Mouse (Mus musculus) gastrocnemius, postnatal 14 days (tissue): ENCODE measurements around the gene Prx. TPM values are rescaled to one million over a fixed set of nuclear protein-coding genes. Genes with fewer than 3 reads are reported as not detected.

Source experiments
- DNase-seq: peaks from one replicate; pipeline ENCODE4 v3.0.0; 2021; ENCODE audit warnings: mixed read lengths
- intact Hi-C: fragments of 180-260 bp; cut with DNase I; formaldehyde crosslinking; loops from one replicate; pipeline ENCODE4 v1.15.1; 2025; ENCODE audit warnings: low total_unique reads
- total RNA-seq, 2 experiments: library from RNA; stranded (reverse); gene quantifications; 2 replicates each; pipeline ENCODE4 v1.2.3; 2021

Gene Prx
- total RNA-seq, 2 experiments from 2014 or later, result 11.2 to 48.8 TPM

GRCm38 (mm10) chr7:27508648-27509005 lies 9.5 kb downstream of the Prx start:
- peak; percentile 63 for DNase-seq
- intact Hi-C loops, result no loop called here

DNA sequence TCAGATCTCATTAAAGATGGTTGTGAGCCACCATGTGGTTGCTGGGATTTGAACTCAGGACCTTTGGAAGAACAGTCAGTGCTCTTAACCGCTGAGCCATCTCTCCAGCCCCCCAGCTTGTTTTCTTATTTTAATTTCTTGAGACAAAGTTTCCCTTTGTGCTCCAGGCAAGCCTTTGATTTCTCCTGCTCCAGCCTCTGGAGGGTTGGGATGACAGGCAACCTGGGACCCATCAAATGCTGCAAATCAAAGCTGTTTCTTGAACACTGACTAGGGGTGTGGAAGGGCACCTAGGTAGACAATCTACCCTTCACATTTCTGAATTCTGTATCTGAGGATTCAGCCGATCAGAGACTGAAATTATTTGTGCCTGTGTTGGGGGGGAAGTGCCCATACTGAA lies 11.7 kb downstream of the Prx start:
- intact Hi-C loops, result no loop called here

GRCm38 (mm10) chr7:27514961-27515360 lies 15.8 kb downstream of the Prx start:
- DNase-seq, result no peak
- intact Hi-C loops, result no loop called here

More for the DNA sequence above, 11.7 kb downstream of the Prx start:
- no peak for DNase-seq

- intact Hi-C loops, result no loop called here
- no peak for DNase-seq
Observed at GRCm38 (mm10) chr7:27518314-27518713, 19.2 kb downstream of the Prx start.

DNA sequence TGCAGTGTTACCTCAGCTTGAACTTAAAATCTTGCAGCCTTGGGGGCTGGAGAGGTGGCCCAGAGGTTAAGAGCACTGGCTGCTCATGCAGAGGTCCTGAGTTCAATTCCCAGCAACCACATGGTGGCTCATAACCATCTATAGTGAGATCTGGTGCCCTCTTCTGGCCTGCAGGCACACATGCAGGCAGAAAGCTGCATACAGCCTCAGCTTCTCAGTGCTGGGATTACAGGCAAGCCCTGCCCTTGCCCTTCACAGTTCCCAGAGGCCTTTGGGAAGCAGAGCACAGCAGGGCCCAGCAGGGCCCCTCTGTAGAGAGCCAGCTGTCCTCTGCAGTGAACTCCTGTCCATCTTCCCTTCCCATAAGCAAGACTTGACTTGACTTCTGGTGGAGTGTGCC lies 21.0 kb downstream of the Prx start:
- DNase-seq, result no peak
- intact Hi-C loops, result loop anchor here (10.0 kb wide), 2 partner anchors 45 to 95 kb away; partner anchors contain the start of gene Sertad3

- intact Hi-C loops, result loop anchor here (10.0 kb wide), 2 partner anchors 46 to 96 kb away; partner anchors contain the start of gene Sertad3
- no peak for DNase-seq
Observed at GRCm38 (mm10) chr7:27520599-27520998, 21.5 kb downstream of the Prx start.

GRCm38 (mm10) chr7:27522967-27523366 lies 23.8 kb downstream of the Prx start, which contains the start of gene Hipk4:
Hipk4 (plus strand) TSS chr7:27523267.
- intact Hi-C loops, result loop anchor here (10.0 kb wide), 2 partner anchors 48 to 98 kb away; partner anchors contain the start of gene Sertad3
- no peak for DNase-seq

DNA sequence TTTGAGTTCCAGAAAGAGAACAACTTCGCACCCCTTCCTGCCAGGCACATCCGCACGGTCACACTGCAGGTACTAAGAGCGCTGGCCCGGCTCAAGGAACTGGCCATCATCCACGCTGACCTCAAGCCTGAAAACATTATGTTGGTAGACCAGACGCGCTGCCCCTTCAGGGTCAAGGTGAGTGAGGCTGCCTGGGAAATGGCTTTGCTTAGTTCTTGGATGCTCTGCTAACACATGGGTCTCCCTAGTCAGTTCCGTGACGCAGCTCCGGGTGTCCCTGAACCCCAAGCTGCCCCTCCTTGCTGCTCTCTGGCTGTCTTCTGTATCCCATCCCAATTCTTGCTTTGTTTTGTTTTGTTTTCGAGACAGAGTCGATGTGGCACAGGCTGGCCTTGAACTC lies 24.7 kb downstream of the Prx start:
- DNase-seq, result no peak
- intact Hi-C loops, result loop anchor here (10.0 kb wide), 2 partner anchors 49 to 99 kb away; partner anchors contain the start of gene Sertad3

- intact Hi-C loops, result loop anchor here (5.0 to 10.0 kb wide), 3 partner anchors 51 to 189 kb away; partner anchors contain the start of genes Ltbp4 and Sertad3
- DNase-seq, result peak; percentile 76
Observed at GRCm38 (mm10) chr7:27526039-27526827, 27.1 kb downstream of the Prx start.

DNA sequence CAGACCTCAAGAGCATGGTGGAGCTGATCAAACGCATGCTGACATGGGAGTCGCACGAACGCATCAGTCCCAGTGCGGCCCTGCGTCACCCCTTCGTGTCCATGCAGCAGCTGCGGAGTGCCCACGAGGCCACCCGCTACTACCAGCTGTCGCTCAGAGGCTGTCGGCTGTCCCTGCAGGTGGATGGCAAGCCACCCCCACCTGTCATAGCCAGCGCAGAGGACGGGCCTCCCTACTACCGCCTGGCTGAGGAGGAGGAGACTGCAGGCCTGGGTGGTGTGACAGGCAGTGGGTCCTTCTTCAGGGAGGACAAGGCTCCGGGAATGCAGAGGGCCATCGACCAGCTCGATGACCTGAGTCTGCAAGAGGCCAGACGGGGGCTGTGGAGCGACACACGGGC lies 29.9 kb downstream of the Prx start:
- no peak for DNase-seq
- intact Hi-C loops, result loop anchor here (5.0 to 10.0 kb wide), 3 partner anchors 54 to 192 kb away; partner anchors contain the start of genes Ltbp4 and Sertad3

GRCm38 (mm10) chr7:27530937-27531336 lies 31.8 kb downstream of the Prx start:
- intact Hi-C loops, result no loop called here
- DNase-seq, result no peak

GRCm38 (mm10) chr7:27531707-27532106 lies 32.6 kb downstream of the Prx start:
- intact Hi-C loops, result no loop called here
- DNase-seq, result no peak

- DNase-seq, result no peak
- intact Hi-C loops, result no loop called here
Observed at GRCm38 (mm10) chr7:27532480-27533050, 33.4 kb downstream of the Prx start.

DNA sequence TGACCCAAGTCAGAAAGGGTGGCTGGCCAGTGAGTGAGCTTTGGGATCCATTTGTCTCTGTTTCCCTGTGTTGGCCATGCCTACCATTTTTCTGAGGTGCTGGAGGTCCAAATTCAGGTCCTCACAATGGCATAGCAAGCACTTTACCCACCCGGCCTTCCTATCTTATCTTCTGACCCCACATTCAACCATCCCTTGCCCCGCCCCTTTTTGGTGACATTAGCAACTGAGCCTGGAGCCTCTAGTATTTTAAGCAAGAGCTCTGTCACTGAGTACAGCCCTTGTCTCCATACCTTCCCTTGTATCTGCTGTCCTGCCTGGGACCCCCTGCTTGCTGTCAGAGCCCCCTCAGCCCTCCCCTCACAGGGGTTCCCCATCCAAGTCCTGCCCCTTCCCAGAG lies 36.3 kb downstream of the Prx start:
- intact Hi-C loops, result no loop called here
- DNase-seq, result no peak

DNA sequence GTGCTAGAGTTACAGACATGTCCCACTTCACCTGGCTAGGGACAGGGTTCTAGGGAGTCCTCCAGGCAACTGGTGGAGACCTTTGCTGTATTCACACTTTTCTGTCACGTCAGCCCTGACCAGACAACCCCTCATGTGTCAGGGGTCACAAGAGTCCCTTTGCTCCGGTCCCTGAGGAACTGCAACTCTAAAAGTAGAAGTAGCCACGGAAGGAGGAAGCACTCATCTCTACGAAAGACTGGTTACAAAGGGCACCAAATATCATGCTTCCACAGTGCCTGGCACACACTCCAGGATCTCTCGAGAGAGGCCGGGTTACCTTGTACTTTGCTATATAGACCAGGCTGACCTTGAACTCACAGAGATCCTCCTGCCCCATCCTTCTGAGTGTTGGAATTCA lies 37.5 kb downstream of the Prx start:
- intact Hi-C loops, result no loop called here

DNA sequence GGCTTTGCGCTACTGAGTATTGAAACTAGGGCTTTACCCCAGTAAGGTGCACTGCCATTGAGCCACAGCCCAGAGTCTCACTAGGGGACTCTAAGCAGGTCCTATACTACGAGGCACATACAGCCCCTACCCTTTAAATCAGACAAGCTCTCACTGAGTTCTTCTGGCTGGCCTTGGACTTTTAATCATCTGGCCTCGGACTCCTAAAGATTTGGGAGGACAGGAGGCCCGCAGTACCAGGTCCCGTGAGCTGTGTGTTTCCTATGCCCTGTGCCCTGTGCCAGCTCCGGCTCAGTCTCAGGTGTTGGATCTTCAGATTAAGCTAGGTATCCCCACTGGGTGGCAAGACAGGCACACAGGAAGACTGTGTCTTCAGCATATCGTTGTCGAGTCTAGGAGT lies 38.9 kb downstream of the Prx start:
- no peak for DNase-seq
- intact Hi-C loops, result no loop called here

More for the DNA sequence above, 37.5 kb downstream of the Prx start:
- no peak for DNase-seq

DNA sequence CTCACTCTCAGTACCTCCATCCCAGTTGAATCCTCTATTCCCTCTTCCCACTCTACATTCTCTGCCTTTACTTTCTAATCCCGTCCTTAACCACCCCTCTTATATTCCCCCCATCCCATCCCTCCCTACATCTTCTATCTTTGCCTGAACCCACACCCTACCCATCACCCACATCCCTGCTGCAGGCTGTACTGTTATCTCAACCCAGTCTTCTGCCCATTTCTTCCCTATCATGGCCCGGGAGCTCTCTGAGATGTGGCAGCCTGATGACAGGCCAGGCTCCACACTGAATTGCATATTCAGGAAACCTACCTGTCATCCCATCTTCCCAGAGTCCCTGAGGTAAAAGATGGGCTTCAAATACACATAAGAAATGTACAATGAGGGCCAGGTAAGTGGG lies 39.7 kb downstream of the Prx start:
- intact Hi-C loops, result no loop called here
- no peak for DNase-seq

DNA sequence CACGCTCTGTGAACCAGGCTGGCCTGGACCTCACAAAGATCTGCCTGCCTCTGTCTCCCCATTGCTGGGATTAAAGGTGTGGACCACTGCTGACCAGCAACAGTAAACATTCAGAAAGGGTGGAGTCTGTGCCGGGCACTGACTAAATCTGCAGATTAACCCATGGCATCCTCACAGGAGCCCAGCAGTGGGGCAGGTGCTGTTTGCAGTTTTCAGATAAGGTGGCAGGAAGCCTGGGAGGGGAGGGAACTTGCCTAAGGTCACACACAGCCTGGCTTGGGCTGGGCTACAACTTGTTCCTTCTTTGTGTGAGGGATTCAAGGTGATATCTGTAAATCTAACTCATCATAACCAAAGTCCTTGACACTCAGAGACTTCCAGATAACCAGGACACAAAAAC lies 41.4 kb downstream of the Prx start:
- no peak for DNase-seq
- intact Hi-C loops, result no loop called here

DNA sequence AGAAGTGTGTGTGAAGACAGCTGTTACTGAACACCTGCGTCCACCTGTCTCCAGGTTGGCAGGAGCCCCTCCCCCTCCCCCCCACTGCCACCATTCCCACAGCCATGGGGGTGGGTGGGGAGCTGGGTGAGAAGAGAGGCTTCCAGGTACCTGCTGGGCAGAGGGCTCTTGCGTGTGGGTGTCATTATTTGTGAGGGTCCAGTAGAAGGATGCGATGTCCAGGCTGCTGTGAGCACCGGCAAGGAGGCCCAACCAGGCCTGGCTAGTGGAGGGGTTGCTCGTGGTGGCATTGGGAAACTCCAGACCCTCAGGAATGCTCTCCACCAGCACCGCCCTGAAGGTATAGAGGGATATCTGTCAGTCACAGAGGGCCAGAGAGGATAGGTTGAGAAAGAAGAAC lies 41.8 kb downstream of the Prx start:
- intact Hi-C loops, result no loop called here

GRCm38 (mm10) chr7:27541431-27541830 lies 42.3 kb downstream of the Prx start:
- intact Hi-C loops, result no loop called here
- no peak for DNase-seq

More for the DNA sequence above, 41.8 kb downstream of the Prx start:
- DNase-seq, result no peak

GRCm38 (mm10) chr7:27541922-27542321 lies 42.8 kb downstream of the Prx start:
- DNase-seq, result no peak
- intact Hi-C loops, result no loop called here
